Mouse (Mus musculus): ENCODE measurements around the gene Tcf7.

The Tcf7 gene

DNA sequence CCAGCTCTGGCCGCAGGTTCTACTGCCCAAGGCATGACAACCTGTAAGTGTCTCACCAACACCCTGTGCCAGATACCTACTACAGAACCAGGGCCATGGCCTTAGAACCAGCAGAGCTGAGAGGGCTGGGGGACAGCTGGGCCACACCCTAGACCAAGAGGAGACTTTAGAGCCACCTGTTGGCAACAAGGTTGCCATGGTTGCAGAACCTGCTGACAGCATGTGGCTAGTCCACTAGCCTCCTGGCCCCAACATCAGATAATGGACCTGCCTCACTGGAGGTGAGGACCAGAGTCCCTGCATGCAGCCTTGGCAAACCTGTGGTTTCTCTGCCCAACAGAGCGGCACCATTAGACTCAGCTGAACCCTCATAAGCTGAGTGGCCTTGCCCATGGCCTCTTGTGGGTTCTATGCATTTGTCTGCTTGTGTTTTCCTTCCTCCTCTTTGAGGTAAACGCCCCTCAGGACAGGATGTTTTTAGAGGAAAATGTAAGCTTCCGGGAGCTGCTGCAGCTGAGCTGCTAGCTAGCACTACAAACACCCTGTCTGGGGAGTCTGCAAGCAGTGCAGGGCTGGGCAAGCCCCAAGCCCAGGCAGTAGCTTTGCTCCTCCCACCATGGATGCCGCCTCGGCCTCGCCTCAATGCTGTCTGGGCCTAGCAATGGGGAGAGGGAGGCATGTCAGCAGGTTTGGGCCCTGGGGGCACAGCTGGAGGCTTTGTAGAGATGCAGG is 14.5 kb downstream of the Tcf7 start:
- peak; percentile 70 for DNase-seq (ENCODE audit: low spot score)

DNA sequence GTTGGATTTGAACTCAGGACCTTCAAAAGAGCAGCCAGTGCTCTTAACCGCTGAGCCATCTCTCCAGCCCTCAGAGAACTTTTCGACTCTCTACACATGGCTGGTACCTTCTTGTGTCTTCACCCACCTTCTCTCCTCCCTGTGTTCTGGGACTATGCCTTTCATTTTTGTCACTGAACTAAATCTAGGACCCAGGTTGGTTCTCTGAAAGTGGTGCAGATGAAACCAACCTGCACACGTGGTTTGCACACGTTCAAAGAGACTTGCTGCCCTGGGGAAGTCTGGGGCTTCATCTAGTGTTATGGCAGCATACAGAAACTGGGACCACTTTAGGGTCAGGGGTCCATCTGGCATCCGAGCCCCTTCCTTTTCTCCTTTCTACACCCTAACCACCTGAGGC is 15.5 kb downstream of the Tcf7 start:
- DNase-seq (ENCODE audit: low spot score) = no peak

GRCm38 (mm10) chr11:52265616-52266307 is 17.1 kb downstream of the Tcf7 start:
- DNase-seq (ENCODE audit: low spot score) = peak; percentile 35

DNA sequence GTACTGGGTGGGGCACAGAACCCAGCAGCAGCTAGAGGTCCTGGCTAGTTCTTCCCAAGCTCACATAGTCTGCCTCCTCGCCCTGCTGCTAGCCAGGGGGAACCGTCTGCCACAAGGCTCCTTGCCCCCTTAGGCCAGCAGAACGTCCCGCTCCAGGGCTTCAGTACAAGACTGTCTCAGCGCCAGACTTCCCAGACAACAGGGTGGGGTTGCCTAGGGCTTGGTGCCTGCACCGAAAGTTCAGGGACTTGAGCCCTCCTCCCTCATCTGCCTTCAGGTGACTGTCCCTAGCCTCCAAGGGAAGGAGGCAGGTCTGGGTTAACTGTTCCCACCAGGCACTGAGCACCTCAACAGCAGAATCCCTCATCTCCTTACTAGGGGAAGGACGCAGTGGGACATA is 17.9 kb downstream of the Tcf7 start:
- no peak for DNase-seq (ENCODE audit: low spot score)

DNA sequence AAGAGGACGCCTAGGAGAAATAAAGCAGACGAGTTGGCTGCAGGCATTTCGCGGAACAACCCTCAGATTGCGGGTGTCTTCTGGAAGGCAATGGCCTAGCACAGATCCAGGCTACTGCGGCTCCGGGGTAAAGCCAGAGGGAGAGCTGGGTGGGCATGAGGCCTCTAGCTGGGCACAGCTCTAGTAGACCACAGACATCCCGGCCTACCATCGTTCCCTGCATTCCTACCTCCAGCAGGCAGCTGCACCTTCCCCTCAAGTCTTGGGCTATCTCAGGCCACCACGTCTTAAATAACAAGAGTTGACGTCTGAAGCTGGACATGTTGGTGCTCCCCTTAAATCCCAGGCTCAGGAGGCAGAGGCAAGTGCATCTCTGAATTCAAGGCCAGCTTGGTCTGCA is 20.5 kb downstream of the Tcf7 start:
- no peak for DNase-seq (ENCODE audit: low spot score)

- peak; percentile 75 for DNase-seq (ENCODE audit: low spot score)
Measured at GRCm38 (mm10) chr11:52261937-52262336, 20.9 kb downstream of the Tcf7 start.

- DNase-seq (ENCODE audit: low spot score) = no peak
Measured at GRCm38 (mm10) chr11:52260878-52261277, 21.9 kb downstream of the Tcf7 start.

DNA sequence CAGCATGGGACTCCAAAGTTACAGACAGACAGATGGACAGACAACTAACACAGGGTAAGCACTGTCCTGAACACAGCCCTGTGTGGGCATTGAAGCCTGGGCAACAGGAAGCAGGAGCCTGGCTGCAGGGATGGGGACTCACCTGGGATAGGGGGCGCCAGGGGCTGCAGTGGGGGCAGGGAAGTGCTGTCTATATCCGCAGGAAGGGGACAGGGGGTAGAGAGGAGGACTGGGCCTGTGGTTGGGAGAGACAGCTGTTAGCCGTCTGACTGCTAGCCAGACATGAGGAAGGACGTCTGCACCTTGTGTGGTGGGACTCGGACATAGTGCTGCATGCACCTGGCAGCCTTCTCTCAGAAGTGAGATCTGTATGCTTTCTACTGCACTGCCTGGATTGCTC is 24.1 kb downstream of the Tcf7 start:
- no peak for DNase-seq (ENCODE audit: low spot score)

DNA sequence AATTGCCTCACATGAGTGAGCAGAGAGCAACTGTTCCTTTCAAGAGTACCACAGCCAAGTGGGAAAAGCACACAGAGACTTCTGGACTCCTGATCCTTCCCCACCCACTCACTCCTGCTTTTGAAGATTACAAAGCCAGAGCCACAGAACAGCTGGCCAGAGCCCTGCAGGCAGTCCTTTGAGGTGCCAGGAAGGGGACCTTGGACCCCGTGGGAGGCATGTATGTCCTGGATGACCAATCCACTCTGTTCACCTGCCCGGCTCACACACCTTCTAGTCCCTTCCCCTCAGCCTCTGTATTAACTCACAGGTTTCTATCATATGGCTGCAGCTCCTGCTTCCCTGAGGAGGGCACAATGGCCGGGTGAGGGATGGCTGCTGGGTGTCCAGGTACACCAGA is 25.4 kb downstream of the Tcf7 start:
- DNase-seq (ENCODE audit: low spot score) = no peak

DNA sequence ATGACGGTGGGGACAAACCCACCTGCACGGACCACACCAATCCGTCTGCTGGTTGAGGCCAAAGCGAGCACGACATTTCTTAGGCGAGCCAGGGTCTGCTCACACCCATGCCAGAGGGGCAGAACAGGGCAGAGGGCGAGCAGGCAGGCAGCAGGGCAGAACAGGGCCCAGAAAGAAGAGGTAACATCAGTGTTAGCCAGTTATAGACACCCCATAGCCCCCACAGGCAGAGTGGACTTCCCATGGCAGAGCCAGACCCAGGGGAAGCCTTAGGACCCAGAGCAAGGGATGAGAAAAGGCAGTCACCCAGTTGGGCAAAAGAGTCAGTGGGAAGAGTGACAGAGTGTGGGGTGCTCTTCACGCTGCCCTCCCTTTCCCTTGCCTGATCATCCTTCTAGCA is 27.7 kb downstream of the Tcf7 start:
- DNase-seq (ENCODE audit: low spot score) = no peak

DNA sequence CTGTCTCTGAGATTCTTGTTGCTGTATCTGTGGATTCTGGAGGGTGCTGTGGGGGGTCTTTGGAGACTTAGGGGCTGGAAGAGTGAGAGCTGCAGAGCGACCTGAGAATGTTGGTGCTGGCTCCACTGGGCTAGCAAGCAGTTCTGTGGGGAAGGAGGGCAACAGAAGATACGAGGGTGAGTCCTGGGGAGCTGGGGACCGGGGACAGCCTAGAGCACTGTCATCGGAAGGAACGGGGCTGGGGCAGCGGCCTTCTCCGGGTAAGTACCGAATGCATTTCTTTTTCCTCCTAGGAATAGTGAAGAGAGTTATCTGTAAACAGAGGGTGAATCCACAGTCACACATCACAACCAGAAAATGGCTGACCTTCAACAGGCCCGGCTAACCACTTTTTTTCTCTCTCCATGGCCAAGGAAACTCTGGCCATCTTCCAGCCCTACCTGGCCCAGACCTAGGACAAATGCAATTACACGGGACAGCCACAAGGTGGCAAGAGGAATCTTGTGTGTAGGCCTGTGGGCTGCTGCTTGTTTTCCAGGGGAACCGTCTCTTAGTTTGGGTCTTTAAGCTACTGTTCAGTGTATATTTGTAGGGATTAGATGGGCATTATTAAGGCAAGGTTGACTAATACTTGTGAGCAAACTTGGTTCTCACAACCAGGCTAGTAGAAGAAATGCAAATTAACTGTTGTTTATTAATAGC is 29.0 kb downstream of the Tcf7 start:
- DNase-seq (ENCODE audit: low spot score) = peak; percentile 77

DNA sequence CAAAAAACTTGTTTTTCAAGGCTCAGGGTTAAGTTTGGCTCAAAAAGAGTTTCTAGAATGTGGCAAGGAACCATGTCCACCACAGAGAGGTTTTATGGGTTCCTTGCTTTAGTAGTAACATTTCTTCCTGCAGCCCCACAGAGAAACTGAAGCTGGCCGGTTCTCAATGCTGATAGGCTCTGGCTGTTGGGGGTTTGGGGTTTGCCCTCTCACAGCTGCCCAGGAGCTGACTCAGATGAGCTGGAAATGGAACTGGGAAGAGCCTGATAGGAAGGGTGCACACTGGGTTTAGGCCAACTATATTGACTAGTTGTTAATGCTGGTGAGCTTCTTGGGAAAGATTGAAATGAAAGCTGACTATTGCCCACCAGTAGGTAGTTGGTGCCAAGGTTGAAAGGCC is 30.1 kb downstream of the Tcf7 start:
- no peak for DNase-seq (ENCODE audit: low spot score)

- no peak for DNase-seq (ENCODE audit: low spot score)
Measured at GRCm38 (mm10) chr11:52251770-52252169, 31.0 kb downstream of the Tcf7 start.

GRCm38 (mm10) chr11:52249452-52249851 is 33.4 kb downstream of the Tcf7 start:
- no peak for DNase-seq (ENCODE audit: low spot score)

DNA sequence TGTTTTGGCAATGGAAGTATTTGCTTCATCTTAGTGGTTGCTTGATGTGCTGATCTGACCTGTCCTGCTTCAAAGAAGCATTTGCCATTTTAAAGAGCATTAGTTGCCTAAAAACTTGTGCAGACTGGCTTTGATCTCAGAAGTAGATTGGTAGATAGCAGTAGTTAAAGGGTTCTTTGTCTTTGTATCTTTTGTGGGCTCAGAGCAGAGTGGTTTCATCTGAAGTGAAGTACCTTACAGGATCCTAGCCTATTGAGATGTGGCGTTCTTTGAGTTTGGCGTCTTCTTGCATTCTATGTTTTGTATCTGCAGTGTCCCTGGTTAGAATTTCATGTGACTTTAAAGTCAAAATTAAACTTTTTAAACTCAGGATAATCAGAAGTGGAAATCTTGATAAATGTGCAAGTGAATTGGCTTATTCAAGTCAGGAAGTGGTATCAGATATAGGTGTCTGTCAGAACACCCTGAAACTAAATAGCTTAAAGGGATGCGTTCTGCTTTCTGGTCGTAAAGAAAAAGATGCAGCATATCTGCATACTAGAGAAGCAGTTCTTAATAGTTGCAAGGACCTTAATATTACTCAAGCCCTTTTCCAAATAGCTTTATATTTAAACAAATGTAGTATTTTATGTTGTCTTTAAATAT is 41.8 kb downstream of the Tcf7 start:
- no peak for DNase-seq (ENCODE audit: low spot score)

GRCm38 (mm10) chr11:52234509-52234908 is 48.3 kb downstream of the Tcf7 start:
- no peak for DNase-seq (ENCODE audit: low spot score)

DNA sequence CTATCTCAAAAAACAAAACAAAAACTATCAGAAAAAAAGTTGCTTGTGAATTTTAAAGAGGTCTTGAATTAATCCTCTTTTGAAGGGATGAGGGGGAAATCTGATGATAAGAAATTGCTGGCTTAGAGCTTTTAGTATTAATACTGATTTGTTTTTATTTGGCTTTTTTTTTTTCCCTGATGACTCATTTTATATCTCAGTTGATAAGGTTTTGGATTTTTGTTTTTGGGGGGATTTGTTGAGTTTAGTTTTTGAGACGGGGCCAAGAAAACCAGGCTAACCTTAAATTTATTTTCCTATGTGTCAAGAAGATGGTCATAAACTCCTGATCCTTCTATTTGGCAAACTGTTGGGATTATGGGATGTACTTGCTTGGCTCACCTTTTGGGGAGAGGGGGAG is 48.9 kb downstream of the Tcf7 start:
- DNase-seq (ENCODE audit: low spot score) = no peak

DNA sequence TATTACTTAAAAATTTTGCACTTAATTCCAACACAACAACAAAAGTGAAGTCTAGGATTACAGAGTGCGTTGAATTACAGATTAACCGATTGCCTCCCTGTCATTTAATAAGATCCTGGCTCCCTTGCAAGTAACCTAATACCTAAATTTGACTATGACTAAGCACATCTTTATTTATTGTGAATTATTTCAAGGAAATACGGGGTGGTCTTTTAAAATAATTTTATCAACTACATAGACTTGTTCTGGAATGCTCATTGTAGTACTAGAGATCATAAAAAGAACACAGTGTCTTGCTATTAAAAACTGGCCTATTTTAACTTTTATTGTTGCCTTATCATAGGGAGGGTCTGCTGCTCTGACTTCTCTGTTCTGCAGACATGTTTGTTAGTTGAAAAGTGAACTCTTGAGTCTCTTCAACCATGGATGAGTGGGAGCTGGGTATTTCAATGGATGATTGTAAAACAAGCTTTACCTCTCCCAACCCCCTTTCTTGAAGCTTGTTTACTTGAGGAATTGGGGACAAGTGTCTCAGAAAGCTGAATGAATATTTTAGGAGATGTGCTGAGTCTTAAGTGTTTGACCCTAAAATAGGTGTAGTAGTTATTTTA is 49.7 kb downstream of the Tcf7 start:
- no peak for DNase-seq (ENCODE audit: low spot score)

GRCm38 (mm10) chr11:52231606-52232541 is 50.9 kb downstream of the Tcf7 start, which contains the start of gene Skp1a:
Gene Skp1a, plus strand, starts transcription at chr11:52231995.
- DNase-seq (ENCODE audit: low spot score) = peak; percentile 92

DNA sequence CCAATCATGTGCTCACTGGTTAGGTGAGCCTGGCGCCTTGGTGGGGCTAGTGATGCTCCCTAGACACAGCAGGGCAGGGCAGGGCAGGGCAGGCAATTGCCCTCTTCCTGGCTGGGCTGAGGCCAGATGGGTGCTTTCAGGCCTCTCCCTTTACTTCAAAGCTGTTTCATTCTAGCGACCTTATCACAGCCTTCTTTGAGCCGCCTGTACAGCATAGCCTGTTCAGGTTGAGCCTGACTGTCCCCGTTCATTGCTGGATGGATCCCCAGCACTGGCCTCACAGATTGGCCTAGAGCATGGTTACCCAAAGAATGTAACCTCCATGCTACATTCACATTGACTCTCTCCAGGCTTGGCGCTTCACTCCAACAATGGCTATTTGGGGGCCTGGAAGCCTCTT is 52.1 kb downstream of the Tcf7 start:
- DNase-seq (ENCODE audit: low spot score) = no peak
